Mouse (Mus musculus): ENCODE data around the gene Shank2.
A peak's percentile ranks its signal among the peaks of the same experiment; 100 is the strongest.

Gene Shank2

DNA sequence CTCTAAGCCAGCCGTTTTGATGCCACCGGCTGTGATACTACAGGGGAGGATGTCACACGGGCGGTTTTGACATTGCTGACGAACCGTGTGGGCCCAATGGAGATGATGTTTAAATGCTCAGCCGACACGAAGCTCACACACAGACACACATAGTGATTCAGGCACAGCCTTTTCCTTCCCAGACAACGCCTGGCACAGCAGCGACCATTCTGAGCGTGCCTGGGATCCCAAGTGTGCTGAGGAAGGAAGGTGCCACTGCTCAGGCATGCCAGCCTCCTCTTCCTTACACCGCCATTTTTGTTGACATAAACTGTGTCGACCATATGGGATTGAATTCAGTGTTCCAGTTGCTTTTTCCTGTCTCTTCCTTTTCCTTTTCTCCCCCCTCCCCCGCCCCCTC, 172.6 kb downstream of the Shank2 start:
- no peak for DNase-seq

DNA sequence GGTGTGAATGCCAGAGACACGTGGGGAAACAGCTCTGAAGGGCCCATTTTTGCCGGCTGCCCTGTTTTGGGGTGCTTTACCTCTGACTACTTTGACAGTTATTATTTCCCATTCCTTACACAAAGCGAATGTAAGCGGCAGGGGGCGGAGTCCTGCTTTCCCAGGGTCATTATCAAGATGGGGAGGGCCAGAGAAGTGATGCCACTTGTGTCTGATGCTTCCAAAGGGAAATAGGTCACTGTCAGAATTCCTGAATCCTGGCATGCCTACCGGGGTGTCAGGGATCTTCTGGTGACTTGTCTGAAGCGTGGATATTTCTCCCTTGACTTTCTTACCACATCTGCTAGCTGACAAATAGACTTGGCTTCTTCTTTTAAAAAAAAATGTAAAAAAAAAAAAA, 173.3 kb downstream of the Shank2 start:
- DNase-seq = no peak

GRCm38 (mm10) chr7:144175481-144176233, 173.9 kb downstream of the Shank2 start:
- no peak for DNase-seq

GRCm38 (mm10) chr7:144176234-144176730, 174.6 kb downstream of the Shank2 start:
- no peak for DNase-seq

DNA sequence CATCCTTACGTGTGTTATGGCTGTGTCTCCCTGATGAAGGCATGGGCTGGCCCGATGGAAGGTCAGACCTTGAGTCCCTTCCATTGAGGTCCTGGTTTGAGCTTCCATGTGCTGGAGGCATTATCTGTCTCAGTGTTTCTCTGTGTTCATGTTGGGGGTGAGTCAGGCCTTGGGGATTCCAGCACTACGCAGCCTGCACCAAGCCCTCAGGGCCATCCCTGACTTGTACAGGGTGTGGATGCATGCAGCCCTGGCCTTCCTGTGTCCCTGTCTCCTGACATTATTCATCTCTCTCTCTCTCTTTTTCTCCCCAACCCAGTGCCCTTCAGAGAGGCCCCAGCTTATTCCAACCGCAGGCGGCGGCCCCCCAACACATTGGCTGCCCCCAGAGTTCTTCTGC, 177.7 kb downstream of the Shank2 start:
- DNase-seq = no peak

DNA sequence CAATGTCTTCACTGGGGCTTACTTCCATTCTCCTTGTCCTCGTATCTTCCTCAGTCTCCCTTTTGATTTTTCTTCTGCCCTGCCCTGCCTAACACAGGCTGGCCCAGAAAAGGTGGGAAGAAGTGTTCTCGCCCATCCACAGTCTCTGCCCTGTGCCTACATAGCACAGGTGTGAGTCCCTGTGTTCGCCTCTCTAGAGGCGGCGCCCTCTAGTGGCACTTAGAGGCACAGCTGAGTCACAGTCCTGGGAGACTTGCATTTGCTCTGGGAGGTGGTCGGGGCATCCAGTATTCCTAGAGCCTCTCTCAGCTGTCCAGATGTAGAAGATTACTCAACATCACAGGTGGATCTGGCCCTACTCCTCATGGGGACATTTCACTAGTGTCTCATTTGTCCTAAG, 179.2 kb downstream of the Shank2 start:
- peak; percentile 14 to 33 for DNase-seq

DNA sequence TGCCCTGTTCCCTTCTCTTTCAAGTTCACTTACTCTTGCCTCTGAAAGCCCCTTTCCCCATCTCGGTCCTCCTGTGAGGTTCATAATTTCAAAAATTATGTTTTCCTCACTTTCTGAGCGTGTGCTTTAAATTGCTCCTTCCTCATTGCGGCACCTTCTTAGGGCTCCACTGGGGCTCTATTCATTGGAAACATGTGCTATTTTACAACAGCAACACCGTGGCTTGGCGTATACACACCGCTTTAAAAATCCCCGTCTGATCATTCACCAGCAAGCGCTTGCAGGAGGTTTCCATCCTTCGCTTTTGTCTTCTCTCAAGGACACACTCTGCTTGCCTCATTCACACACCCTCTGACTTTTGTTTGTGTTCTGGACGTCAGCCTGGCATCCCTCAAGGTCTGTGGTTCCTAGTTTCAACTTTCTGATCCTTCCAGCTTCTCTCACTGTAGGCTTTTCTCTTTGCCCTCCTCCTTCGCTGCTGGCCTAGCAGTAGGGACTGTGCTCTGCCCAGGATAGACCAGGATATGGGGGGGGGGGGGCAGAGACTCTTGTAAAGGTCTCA, 186.2 kb downstream of the Shank2 start:
- DNase-seq = no peak

DNA sequence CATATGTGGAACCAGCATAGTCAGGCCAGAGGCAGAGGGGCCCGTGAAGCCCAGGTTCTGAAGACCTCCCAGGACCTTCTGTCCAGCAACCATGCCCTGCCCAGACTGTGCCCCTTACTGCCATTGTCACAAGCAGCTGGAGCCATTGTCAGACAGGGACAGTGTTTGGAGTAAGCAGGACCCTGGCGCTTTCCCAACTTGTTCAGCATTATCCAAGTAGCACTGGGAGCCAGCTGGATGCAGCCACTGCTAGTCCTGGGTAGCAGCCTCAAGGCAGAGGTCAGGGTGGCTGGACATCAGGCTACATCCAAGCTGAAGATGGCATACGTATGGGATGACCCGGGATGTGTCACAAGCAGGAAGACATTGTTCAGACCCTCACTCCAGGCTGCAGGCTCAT, 187.7 kb downstream of the Shank2 start:
- no peak for DNase-seq

GRCm38 (mm10) chr7:144198491-144198890, 196.8 kb downstream of the Shank2 start:
- DNase-seq = no peak

- peak; percentile 12 to 34 for DNase-seq
Measured at GRCm38 (mm10) chr7:144202017-144202682, 200.4 kb downstream of the Shank2 start.

- DNase-seq = no peak
Measured at GRCm38 (mm10) chr7:144204290-144204689, 202.6 kb downstream of the Shank2 start.

GRCm38 (mm10) chr7:144205161-144205560, 203.4 kb downstream of the Shank2 start:
- no peak for DNase-seq

DNA sequence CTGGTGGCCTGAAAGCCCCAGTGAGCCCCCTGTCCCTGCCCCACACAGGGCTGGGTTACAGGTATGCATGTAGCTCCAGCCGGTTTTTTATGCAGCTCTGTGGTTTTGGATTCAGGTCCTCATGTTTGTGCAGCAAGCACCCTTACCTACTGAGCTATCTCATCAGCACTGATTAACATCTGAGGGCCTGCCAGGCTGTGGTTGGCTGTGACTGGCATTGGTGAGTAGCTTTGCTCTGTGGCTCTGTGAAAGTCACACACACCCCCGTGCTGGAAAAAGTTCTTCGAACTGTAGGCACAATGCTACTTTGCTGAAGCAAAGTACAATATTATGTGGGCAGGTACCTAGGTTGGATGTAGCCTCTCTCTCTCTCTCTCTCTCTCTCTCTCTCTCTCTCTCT, 204.1 kb downstream of the Shank2 start:
- no peak for DNase-seq

DNA sequence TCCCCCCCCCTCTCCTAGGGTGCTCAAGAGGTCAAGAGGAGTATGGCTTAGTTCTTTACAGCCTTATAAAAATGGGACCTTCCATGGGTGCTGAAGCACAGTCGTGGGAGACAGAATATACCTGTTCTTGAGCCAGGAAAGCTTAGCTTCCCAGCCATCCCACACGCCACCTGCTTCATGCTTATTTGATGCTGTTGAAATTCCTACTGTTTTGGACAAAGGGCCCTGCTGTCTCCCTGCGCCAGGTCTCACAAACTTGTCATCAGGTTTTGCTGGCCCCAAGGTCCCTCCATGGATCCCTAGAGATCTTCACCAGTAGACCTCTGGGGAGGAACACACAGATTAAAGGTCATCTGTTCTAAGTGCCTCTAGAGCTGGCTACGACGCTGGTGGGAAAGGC, 204.5 kb downstream of the Shank2 start:
- DNase-seq = no peak

- DNase-seq = no peak
Measured at GRCm38 (mm10) chr7:144207100-144207499, 205.4 kb downstream of the Shank2 start.

GRCm38 (mm10) chr7:144207849-144208248, 206.1 kb downstream of the Shank2 start:
- DNase-seq = peak; percentile 17 to 39

GRCm38 (mm10) chr7:144208628-144209027, 206.9 kb downstream of the Shank2 start:
- no peak for DNase-seq

DNA sequence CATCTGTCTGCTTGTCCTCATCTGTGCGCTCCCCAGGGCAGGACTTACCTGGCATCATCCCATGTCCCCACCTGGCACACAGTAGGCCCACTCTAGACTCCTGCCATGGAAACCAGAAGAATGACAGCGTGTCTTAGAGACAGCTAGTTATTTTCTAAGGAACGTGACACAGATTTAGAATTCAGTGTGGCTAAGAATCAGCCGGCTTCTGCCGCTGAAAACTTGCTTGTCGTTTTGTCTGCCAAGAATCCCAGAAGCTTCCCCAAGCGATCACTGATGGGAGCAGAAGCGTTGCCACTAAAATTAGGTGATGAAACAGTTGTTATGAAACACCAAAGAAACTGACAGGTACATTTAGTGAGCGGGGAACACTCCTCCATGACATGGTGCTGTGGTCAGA, 208.8 kb downstream of the Shank2 start:
- DNase-seq = no peak

GRCm38 (mm10) chr7:144212694-144213093, 211.0 kb downstream of the Shank2 start:
- no peak for DNase-seq

GRCm38 (mm10) chr7:144217192-144217591, 215.5 kb downstream of the Shank2 start:
- DNase-seq = peak; percentile 52 to 54

- no peak for DNase-seq
Measured at GRCm38 (mm10) chr7:144228683-144229082, 227.0 kb downstream of the Shank2 start.

GRCm38 (mm10) chr7:144229421-144229820, 227.7 kb downstream of the Shank2 start:
- no peak for DNase-seq

DNA sequence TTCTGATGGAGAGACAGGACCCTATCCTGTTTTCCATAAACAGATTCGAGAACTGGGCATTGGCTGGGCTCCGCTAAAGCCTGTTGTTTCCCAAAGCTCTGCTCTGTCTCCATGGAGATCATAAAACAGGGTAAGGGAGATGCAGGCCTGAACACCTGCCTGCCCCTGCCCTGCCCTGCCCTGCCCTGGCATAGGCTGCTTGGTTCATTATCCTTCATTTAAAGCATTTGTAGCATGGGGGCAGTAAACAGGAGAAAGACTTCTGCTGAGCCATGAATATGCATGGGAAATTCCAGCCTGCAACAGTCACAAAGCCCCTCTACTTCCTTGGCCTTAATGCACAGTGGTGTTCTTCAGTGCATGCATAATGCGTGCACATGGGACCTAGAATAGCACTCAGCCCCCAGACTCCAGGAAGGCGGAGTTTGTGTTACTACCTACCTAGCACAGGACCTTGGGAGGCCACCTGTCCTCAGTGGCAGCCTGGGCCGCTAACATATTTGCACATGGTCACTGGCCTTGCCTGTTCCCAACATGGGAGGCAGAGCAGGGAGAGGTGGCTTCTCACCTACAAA, 230.5 kb downstream of the Shank2 start:
- no peak for DNase-seq

DNA sequence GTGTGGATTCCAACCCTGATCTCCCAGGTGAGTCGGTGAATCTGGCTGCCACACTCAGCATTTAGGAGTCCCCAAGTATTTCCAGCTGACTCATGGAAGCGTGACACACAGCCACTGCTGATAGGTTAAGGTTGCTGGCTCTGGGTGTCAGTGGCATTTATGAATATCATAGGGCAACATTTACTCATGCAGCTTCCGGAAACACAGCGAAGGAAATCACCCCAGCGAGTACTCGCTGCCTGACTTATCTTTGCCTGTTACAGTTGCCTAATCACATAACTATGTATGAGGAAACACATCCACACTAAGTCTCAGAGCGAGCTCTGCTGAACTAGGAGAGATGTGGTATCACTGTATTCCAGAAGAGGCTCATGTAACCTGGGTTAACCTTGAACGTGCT, 231.8 kb downstream of the Shank2 start:
- DNase-seq = peak in 1 of 2 experiments; percentile 18

Measured in lung, adult 18-20 months (tissue).